Mouse (Mus musculus): Measurements from ENCODE around the gene Gm6583.
"Not testable (repeated sequence)": the region's sequence is repeated elsewhere in the genome, so short reads cannot be mapped to it uniquely, and the experiment has no call there.

The Gm6583 gene

DNA sequence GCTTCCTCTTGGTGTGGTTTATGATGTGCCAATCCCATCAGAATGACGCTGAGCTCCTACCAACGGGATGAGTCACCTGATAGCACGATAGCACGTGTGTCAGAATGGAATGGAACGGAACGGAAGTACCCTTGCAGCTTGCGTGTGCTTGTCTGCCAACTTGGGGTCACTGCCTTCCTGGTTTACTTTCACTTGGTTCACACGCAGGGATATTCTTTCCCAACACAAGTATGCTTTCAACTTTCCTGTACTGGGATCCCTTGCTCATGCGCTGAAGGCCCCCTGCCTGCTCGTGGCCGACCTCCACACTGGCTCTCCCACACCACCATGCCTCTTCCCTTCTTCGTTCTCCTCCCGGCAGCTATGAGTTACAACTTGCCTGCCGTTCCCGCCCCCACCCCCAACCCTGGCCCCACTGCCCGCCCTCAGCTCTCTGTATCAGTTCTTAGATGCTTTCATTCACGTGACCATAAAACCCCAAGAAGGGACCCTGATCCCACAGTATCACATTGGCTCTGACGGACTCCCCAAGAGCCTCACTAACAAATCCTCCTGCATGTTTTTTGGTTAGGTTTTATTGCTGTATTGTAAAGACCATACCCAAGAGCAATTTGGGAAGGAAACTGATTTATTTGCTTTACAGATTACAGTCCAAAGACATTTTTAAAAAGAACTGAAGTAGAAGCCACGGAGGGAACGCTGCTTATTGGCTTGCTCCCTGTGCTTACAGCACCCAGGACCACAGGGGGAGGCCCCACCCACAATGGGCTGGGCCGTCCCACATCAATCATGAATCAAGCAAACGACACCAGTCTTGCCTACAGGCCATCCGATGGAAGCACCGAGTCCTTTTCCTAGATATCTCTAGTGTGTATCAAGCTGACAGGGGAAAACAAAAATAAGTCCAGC, 30.9 kb downstream of the Gm6583 start:
- DNase-seq, result no peak

DNA sequence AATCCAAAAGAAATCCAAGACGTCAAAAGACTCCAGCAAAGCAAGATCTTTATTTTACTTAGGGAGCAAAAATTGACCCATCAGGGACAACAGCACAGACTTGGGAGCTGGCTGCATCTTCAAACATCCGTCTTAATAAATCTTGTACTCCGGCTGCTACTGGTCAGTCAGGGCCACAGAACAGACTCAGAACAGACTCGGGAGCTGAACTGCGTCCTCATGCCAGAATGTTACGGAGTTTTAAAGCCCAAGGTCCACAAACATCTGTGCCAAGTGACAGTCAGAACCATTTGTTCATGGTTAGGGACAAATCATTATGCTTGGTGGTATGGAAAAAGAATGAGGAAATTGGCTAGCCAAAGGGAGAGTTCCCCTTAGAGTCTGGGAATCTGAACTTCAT, 32.6 kb downstream of the Gm6583 start:
- DNase-seq, result no peak

DNA sequence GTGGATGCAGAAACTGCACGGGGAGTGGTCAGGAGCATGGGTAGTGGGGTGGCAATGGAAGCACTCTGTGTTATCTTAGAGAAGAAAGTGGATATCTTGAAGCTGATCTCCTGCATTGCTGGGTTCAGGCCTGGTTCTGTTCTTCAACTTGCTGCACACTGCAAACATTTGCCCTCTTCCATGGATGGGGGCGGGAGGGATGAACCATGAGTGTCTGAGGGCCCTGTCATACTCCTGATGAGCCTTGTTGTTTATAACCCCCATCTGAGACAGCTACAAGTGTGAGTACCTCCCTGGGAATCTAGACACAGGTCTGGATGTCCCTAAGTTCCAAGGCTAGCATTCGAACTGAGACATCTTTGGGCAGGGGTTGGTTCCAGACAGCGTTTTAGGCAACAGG, 34.5 kb downstream of the Gm6583 start:
- no peak for DNase-seq

DNA sequence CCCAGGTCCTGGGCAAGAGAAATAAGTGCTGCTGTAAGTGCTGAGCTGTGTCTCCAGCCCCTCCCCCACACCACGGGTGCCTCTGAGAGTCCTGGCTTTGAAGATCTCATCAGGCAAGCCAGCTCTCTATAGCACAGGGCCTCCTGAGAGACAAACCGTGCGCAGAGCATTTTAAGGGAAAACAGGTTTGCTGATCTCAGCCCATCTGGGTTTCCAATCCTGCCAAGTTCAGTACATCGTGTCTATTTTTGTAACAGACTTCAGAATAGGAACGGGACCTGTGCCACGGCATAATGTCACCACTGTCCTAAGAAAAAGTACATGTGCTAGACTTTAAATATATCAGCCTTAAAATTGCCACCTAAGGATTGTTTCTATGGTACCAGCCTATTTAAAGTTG, 34.9 kb downstream of the Gm6583 start:
- DNase-seq, result peak; percentile 64

DNA sequence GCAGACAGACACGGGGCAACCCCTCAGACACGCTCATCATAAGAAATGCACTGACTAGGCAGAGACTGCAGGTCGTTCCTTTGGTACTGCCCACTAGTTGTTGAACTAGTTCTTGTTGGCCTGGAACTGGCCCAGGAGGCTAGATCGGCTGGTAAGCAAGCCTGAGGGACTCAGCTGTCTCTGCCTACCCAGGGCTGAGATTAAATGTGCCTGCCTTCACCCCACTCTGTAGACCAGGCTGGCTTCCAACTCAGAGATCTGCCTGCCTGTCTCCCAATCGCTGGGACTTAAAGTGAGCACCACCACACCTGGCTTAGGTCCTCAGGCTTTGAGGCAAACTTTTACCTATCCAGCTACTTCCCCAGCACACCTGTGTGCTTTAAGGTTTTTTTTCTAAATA, 35.5 kb downstream of the Gm6583 start:
- no peak for DNase-seq

DNA sequence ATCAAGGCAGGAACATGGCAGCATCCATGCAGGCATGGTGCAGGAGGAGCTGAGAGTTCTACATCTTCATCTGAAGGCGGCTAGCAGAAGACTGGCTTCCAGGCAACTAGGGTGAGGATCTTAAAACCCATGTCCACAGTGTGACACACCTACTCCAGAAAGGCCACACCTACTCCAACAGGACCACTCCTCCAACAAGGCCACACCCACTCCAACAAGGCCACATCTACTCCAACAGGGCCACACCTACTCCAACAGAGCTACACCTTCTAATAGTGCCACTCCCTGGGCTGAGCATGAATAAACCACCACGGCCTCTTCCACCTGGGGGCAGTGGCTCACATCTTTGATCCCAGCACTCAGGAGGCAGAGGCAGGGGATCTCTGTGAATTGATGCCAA, 36.5 kb downstream of the Gm6583 start:
- DNase-seq, result not testable (repeated sequence)

DNA sequence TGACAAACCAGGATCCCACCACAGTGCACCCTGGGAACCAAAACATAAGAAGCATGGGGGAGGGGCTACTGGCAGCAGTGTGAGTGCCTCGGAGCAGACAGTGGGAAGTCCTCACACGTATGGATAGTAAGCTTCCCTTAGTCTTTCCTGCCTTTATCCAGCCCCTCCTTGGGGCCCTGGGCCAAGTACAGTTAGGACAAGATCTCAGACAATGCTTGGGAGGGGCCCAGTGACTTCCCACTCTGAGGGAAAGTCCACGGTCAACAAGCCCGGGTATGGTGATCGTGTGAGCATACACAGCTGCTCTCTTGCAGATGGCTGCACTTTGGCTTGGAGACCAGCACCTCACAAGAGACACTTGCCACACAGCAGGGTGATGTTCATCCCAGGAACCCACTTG, 38.5 kb downstream of the Gm6583 start:
- DNase-seq, result no peak

DNA sequence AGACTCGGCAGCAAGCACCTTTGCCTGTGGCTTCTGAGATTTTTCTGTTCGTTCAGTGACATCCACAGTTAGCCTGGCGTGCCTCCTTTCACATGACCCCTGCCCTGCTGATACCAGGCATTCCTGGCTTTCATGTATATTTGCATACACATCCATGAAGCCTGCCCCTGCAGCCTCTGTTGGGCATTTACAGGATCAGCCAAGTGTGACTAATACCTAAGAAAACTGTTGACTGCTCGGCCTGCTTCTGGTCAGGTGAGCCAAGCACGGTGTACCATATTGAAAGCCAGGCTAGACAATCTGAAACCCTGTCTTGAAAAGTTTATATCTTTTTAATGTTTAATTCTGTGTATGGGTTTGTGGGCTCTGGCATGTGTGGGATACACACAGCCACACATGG, 39.4 kb downstream of the Gm6583 start:
- DNase-seq, result no peak

DNA sequence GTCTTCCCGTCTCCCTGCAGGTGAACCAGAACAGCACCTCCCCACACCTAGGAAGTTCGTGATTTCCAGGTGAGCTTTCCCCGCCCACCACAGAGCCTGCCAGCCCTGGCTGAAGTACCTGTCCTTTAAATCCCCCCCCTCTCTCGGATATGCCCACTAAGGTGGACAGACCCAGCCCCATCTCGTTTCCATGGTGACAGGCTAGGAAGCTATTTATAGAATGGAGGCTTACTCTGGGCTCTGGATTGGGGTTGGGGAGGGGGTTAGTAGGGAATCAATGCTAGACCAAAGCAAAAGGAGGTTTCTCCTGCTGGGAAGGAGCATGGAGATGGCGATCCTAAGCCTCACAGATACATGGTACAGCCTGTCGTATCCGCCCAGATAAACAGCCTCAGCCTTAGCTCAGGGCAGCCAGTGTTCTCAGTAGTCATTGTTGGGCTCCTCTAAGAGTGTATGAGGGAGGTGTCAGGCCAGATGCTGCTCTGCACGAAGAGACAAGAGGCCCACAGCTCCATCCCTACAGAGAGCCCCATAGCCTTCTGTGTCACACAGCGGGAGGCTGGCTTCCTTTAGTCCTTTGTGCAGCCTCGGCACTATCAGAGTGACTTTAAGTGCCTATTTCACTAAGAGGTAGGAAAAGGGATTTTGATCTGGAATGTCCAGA, 42.5 kb downstream of the Gm6583 start:
- no peak for DNase-seq

DNA sequence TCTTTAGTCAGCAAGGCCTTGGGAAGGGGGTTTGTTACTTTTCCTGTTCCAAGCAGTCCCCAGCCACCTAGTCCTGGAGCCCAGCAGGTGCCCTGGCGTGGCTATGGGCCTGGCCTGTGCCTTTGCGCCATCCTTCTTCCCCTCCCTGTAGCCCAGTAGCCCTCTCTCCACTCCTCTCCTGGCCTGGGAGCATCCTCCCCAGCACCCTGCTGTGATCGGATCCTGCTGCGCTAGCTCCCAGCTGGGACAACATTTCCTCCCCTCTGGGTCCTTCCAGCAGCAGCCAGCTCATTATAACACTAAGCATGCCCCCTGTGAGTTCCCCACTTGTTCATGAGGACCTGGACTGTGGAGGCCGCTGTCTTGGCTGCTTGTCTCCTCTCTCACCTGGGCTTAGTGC, 50.0 kb downstream of the Gm6583 start:
- DNase-seq, result peak; percentile 34
